Mouse (Mus musculus): Measurements from ENCODE around the gene Zfp385a.

- TF ChIP-seq POLR2A (IDR thresholded peaks at IDR 0.05; ENCODE audit: low read depth, low read length) (no peak), CTCF (IDR thresholded peaks at IDR 0.05; ENCODE audit: extremely low read depth, insufficient read depth, insufficient read length, insufficient replicate concordance) (no peak)
Measured at GRCm38 (mm10) chr15:103333081-103333615, 6.7 kb downstream of the Zfp385a start.
